Mouse (Mus musculus) heart, adult 10 weeks (tissue): ENCODE measurements around the gene Map3k20. TPM values are rescaled to one million over a fixed set of nuclear protein-coding genes. Genes with fewer than 3 reads are reported as not detected.

Experiments
- polyA plus RNA-seq: library from polyadenylated mRNA; stranded (reverse); fragments of 350-450 nt; fragmentation: Illumina TruSeq; extraction: RNeasy Lipid Tissue Mini Kit (QIAGEN cat#74804); gene quantifications from one replicate; pipeline ENCODE4 v1.2.3, GENCODE M21; 2014; ENCODE audit warnings: low read depth, low replicate concordance

The Map3k20 gene
- 103 TPM for polyA plus RNA-seq

DNA sequence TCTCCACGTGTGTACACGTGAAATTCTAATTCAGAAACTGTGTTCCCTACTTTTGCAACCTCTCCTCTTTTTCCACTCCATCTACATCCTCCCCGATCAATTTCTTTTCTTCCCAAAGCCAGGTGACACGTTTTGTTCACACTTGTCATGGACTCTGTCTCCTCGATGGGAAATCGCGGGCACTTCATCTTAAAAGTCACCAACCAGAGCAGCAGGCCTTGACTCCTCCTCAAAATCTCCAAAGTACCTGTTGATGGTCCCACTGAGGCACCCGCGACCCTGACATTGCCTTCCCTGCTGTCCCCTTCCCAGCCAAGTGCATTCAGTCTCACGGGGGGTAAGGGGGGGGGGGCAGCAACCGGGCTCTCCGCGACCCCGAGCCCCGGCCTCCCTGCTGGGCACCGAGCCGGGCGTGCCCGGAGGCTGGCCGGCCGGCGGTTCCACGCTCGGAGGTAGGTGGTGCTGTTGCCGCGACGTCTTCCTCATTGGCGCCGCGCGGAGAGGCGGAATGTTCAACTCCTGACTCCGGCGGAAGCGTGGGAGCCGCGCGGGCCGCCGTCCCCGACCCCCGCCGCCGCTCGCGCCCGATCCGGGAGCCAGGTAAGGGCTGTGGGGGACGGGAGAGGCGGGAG, at the start of gene Map3k20:
Gene Map3k20, plus strand, starts transcription at position 382 of the 632 bp plus-strand sequence.

DNA sequence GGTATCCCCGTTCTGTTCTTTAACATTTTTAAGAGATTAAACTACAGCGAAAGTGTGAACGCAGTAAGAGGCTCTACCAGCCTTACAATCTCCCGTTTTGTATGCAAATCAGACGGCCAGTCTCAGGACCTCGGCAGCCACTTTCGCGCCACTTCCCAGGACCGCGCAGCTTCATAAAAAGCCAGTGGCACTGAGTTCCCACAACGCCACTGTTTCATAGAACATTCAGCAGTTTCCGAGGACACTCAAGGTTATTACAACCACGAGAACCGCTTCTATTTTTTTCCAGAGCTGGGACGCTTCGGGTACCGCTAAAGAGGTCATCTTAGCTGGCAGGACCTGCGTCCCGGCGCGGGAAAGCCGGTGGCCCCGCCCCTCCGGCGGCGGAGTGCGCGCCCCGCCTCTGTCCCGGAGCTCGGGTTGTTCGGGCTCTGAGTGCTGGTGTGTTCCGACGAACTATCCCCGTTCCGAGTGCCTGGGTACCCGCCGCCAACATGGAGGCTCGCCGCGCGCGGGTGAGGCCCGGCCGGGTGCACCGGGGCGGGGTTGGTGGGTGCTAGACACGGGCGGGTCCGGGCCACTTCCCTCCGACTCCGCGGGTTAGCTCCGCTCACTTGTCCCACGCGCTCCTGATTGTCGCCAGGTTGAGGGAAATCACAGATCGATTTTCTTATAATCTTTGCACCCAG, 190.5 kb downstream of the Map3k20 start, which contains the start of gene Cdca7:
Gene Cdca7, plus strand, starts transcription at position 363 of the 689 bp plus-strand sequence.

Other genes with a start within 250 kb of the Map3k20 start
- 2.1 TPM for gene Cdca7, start 190.5 kb downstream of the Map3k20 start, polyA plus RNA-seq